Mouse (Mus musculus) ZHBTc4 (cell line): ENCODE data around the gene Ankrd39.
A peak's percentile ranks its signal among the peaks of the same experiment; 100 is the strongest.
"Not testable (repeated sequence)": the region's sequence is repeated elsewhere in the genome, so short reads cannot be mapped to it uniquely, and the experiment has no call there.

Experiments used
- DNase-seq: peaks from one replicate; pipeline ENCODE4 v3.0.0-alpha.2; 2011; ENCODE audit warnings: low read depth, low spot score

The Ankrd39 gene

DNA sequence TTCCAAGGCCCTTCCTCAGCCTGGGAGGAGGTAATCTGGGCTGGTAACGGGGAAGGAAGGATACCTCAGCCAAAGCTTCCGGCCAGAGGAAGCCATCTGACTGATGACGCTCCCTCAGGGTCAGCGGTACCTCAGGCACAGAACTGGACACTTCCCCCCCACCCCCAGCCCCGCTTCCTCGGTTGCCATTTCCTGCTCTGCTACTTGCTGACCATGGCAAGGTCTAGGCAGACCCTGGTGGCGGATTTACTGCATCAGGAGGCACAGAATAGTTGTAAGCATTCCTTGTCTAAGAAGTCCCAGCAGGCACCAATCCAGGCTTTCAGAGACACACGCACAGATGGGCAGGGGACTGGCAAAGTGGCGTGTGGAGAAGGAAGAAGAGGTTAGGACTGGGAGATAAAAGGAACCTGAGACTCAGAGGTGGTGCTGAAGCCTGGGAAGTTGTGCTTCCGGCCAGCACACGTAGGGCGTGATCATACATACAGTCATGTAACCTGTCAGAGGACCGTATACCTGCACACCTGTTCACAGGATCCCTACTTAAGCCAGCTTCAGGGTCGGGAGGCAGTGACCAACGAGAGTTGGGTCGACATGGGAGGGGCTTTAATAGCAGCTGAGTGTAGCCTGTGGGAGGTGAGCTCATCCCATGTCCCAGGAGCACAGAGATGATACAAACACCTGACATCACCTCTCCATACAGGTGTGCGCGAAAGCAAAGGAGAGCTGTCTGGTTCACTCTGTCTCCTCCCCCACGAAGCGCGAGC lies 7.6 kb upstream of the Ankrd39 start:
- no peak for DNase-seq

DNA sequence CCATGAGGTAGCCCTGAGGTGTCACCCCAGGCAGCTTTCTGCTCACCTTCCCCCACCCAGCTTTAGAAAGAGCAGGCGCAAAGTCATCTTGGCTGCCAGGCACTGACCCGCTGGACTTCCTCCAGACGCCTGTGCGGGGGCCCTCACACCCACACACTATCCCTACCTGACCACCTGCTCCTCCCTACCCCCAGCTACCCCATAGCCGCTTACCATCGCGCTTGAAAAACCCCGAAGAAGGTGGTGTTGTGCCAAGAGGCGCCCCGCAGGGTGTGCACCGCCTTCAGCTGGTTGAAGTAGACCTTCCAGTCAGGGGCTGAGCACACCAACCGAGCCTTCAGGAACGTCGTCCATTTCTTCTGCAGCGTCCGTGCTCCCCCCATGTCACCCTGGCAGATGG lies 5.3 kb upstream of the Ankrd39 start:
- no peak for DNase-seq

DNA sequence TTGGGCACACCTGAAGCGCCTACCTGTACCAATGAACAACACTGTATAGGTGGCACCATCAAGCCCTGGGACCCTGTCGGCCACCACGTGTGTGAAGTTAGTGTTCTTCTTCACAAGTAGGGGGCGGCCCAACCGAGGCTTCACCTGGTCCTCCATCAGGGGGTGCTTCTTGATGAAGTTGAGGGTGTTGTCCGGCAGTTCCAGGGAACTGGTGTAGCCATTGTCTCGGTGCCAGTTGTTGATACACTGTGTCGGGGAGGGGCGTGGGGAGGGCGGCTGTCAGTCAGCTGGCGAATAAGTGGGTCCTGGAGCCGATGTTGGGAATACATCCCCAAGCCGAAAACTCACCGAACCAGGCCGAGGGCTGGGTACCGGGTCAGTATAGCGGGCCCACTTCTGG lies 4.7 kb upstream of the Ankrd39 start:
- no peak for DNase-seq

DNA sequence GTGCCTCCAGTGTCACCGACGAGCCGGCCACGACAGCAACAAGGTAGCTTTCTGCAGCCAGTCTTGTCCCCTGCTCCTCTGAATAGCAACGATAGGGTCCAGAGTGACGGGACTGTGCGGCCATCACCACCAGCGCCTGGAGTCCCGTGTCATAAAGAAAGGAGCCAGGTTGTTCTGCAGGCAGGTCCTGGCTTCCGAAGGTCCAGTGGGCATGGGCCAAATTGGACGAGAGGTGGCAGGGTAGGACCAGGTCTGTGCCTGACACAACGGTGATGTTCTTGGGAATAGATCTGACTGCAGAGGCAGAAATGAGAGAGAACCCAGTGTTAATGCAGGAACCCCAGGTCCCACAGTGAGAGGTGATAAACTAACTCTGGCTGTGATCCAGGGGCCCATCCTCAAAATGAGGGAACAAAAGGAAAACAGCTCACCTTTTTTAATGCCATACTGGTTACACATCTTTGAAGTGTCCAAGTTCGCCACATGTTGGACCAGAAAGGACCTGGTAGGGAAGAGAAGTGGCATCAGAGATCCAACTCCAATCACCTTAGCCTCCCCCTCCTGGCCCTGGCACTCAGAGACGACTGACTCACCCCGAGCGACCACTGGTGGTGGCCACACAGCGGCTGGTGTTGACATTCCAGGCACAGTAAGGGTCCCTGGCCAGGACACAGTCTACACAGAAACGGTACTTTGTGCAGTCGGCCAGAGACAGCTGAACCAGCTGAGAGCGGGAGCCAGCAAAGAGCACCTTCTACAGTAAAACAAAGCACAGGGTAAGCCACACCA lies 3.0 kb upstream of the Ankrd39 start:
- DNase-seq, result no peak

DNA sequence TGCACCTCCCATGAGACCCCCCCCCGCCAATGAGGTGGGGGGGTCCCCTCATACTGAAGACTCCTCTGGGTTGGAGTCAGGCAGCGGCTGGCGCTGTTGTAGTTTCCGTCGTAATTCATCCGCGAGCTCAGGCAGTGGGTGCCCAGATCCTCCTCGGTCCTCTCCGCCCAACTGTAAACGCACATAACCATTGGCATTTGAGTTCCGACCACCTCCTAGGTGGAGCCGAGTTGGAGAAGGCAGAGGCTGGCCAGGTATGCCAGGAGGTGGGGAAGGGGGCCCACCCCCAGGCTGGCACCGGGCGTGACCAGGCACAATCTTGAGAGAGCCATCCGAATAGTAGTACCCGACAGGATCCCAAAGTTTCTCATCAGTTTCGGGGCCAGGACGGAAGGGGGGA lies 2.2 kb upstream of the Ankrd39 start:
- DNase-seq, result no peak

DNA sequence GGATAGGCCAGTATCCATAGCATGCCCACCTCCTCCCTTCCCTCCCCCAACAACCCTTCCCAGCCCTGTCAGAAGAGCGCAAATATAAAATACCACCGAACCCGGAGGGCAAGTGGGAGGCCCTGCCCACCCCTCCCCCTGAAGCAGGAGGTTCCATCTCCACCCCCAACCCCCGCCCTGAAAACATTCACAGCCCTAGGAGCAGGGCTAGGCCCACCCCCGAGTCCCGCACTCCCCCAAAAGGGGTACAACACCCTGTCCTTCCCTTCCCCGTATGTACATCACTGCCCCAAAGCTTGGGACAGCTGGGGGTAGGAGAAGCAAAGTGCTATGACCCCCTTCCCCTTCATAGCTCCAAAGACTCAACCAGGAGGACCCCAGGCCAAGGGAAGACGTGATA lies 1.5 kb upstream of the Ankrd39 start:
- no peak for DNase-seq

DNA sequence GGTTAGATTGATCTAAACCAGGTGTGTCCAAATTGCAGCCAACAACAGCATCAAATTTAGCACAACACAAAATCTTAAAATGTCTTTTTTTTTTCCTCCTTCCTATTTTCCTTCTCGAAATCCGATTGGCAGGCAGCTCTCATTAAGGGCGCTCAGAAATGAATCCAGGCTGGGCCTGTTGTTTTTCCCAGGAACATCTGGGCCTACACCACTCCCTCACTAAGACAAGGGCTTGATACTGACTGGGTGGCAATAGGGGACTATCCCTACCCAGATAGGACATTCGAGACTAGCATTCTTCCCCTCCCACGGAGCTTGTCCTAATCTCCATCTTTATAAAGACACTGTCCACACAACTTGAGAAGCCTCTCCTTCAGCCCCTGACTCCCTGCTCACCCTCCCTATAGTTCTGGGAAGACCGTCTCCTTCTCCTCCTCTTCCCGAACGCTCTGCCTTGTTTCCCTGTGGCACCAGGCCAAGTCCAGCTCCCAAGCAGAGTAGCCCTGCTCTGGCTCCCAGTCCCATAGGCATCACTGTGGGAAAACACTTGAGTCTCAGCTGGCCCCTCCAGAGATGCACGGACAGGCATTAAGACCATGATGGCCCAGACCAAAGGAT lies 845 bp upstream of the Ankrd39 start:
- no peak for DNase-seq

DNA sequence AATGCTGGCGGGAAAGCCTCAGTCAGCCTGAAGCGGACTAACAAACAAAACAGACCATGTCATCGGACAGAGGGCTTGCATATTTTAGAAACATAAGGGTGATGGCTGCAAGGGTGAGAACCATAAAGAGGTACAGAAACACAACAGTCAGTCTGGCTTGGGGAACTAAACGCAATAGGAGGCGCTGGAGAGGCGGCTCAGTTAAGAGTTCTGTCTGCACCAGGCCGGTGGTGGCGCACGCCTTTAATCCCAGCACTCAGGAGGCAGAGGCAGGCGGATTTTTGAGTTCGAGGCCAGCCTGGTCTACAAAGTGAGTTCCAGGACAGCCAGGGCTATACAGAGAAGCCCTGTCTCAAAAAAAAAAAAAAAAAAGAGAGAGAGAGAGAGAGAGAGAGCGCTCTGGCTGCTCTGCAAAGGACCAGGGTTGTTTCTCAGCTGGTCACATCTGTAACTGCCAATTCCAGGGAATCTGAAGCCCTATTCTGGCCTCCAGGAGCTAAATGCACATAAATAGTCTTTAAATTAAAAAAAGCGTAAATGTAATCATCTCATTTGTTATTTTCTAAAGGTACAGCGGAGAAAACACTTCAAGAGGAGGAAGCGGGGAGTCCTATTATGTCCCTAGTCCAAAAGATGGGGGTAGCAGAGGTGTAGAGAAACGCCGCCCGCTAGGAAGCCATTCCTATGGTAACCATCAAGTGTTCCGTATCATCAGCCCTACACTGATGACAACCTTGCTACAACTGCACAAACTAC lies 1.2 kb downstream of the Ankrd39 start:
- peak; percentile 68 for DNase-seq

DNA sequence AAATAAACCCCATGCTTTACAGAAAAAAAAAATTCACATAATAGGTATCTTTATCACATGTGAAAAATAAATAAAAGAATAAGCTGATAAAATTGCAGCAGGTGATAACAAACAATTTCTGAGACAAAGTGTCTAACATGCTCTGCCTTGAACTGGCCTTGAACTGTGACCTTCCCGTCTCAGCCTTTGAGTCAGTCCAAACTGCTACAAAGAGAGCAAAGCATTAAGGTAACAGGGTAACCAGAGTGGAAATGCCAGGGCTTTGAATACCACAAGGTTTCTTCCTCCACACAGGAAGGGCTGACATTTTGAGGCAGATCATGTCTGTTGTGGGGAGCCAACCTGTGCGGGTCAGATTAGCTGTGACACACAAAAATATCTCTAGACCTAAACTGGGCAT lies 1.9 kb downstream of the Ankrd39 start:
- DNase-seq, result no peak

DNA sequence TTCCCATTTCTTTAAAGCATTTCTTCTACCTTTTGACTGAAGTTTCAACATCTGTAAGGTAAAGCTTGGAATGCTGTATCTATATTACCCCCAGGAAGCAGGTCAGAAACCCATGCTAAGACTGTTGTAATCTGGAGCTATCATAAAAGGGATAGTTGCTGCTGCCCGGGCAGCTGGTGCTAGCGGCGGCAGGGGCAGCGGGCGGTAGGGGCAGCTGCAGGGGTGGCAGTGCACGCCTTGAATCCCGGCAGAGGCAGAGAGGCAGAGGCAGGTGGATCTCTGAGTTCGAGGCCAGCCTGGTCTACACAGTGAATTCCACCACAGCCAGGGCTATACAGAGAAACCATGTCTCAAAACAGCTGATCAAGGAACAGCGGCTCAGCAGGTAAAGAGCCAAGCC lies 4.3 kb downstream of the Ankrd39 start:
- DNase-seq, result no peak

DNA sequence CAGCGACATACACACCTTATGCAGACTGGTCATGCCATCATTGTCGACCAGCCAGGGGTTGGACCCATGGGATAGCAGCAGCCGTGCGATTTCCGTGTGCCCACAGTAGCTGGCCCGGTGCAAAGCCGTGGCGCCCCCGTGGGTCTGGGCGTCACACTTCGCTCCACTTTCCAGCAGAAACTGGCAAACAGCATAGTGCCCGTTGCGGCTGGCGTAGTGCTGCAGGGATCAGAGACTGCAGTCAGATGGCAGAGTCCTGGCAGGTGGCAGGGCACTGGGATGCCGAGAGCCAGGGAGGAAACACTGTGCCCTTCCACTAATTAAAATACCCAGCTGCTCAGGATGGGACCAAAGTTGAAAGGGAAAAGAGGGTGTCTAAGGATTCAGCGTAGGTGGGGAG lies 5.4 kb downstream of the Ankrd39 start:
- DNase-seq, result no peak

DNA sequence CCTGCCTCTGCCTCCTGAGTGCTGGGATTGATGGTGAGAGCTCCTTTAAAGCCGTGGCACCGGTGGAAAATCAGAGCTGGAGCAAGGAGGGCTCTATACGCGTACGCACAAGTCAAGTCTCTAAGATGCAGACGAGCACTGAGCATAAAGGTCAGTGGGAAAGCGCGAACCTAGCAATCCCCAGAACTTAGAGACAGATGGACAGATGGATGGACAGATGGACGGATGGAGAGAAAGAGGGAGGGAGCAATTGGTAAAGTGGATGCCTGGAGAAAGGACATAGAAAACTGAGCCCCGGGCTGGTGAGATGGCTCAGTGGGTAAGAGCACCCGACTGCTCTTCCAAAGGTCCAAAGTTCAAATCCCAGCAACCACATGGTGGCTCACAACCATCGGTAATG lies 6.4 kb downstream of the Ankrd39 start:
- DNase-seq, result no peak

DNA sequence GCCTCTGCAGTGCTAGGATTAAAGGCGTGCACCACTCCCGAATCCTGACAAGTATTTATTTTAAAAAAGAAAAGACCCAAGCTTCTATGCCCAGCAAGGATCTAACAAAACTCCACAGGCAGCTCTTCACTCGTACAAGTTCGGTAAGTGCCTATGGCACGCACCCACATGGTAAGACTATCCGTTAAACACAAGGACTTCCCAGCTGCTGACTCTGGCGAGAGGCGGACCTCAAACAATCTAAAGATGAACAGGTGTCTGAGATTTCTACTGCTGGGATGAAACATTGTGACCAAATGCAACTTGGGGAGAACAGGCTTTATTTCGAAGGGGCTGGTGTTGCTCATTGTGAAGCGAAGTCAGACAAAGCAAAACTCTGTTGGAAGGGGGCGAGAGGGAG lies 7.1 kb downstream of the Ankrd39 start:
- DNase-seq, result no peak

DNA sequence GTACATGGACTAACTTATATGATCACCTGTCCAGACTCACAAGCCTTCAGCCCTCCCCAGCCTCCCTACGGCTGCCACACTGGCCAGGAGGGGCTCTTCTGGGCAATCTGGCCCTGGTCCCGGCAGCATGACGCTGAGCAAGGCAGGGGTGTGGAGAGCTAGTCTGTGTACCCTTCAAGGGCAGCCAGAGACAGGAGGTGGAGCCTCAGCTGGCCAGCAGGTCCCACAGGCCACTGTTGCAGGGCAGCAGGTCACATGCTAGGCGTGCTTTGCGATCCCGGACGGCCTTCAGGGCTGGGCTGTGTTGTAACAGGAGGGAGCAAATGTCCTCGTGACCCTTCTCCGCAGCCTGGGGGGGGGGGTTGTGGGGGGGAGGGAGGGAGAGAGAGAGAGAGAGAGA lies 8.1 kb downstream of the Ankrd39 start, which contains the start of gene Gm42417:
Gene Gm42417 (minus strand): TSS at position 244 of the 400 bp plus-strand sequence.
- no peak for DNase-seq

DNA sequence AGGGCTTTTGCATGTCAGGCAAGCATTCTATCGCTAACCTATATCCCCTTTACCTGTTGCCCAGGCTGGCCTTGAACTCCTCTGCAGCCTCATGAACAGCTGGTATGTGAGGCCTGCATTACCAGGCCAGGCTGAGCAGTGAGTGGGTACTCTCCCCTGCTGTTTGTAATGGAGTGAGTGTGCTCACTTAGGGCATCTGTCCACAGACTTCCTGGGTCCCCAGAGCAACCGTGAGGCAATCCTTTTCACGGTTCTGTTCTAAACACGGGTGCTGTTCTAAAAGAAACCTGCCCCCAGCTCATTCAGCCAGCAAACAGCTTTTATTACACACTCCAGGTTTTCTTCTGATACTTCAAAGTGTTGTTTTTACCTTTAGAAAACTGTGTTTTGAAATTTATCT lies 8.5 kb downstream of the Ankrd39 start:
- DNase-seq, result no peak

DNA sequence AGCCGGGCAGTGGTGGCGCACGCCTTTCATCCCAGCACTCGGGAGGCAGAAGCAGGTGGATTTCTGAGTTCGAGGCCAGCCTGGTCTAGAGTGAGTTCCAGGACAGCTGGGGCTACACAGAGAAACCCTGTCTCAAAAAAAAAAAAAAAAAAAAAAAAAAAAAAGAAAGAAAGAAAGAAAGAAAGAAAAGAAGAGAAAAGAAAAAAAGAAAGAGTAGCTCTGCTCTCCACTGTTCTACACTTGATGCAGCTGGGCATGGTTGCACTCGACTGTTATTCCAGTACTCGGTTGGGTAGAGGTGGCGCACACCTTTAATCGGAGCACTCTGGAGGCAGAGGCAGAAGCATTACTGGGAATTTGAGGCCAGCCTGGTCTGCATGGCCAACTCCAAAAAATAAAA lies 10.5 kb downstream of the Ankrd39 start, which contains the start of gene Ankrd23:
Gene Ankrd23 (minus strand): TSS at position 101 of the 400 bp plus-strand sequence.
- not testable (repeated sequence) for DNase-seq

DNA sequence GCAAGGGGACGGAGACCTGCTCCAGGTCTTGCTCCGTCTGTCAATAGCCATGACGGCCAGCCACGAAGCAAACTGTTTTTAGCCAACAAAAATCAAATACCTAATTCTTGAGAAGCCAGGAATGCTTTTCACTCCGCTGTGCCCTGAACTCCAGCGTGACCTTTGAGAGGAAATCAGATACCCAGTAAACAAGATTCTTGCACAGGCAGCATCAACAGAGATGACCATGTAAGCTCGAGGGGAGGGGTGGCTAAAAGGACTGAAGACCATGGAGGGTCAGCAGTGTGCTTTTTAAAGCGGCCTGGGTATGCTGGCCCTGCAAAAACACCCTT lies 10.9 kb downstream of the Ankrd39 start:
- DNase-seq, result no peak

DNA sequence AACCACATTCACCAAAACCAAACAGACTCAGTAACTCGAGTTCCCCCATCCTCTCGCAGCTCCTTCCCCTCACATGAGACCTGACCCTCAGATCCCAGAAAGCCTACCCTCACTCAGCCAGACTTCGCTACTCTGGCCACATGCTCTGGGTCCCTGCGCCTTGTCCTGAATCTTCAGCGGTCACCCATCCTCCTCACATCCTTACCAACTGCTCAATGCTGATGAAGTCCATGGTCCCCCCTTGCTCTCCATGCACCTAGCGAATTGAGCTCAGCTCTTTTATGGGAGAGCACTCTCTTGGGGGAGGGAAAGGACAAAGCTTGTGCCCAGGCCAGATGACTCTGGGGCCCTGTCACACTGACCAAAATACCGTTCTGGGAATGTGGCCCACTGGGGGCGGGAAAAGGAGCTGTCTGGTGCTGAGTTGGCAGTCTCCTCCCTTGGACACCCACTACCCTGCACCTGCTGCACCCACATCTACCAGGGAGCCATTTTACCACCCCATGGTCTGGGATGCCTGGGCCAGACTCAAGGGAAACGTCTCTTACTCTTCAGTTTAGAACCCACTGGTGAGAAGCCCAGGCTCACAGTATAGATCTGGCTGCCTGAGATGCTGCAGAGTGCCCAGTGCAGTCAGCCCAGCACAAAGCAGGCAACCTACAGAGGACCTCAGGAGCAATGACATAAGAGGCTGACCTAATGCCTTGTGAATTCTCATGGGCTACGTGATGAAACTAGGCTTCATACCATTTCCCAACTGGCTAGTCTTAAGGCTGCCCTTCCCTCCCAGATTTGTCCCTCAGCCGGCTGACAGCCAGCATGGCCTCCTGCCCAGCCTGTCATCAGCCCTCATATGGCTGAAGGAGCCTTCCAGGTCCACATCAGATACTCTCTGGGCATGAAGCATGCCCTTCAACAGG lies 11.5 kb downstream of the Ankrd39 start:
- no peak for DNase-seq

DNA sequence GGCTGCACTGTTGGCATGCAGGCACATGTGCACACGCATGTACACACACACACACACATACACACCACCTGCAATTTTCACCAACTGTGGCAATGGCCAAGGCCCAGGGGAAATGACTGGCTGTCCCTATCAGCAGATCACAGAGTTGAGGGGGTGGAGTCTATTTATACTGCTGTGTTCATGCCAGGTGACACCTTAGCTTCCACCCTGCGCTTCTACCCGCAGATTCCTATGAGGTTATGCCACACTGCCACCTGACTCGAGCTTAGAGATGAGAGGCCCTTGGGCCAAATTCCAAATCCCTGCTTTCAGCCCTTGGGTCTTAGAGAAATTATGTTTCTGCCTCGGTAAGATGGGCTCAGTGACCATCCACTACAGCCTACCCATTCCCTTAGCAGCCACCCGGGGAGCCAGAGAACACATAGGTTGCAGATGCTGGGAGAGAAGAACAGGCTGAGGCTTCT lies 12.6 kb downstream of the Ankrd39 start:
- no peak for DNase-seq

DNA sequence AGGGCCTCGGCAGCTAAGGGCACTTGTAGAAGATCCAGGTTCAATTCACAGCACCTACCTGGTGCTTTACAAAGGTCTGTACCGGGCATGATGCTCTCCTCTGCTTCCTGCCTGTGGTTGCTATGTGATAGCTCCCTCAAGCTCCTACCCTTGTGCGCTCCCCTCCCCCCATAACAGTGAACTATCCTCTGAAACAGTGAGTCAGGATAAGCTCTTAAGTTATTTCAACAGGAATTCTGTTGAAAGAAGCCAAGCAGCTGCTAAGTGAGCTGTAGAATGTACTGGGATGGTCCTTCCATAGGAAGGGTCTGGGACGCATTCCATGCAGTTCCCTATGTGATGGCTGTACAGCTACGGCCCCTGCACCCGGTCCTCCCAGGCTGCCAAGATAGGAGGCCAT lies 13.7 kb downstream of the Ankrd39 start:
- DNase-seq, result no peak

DNA sequence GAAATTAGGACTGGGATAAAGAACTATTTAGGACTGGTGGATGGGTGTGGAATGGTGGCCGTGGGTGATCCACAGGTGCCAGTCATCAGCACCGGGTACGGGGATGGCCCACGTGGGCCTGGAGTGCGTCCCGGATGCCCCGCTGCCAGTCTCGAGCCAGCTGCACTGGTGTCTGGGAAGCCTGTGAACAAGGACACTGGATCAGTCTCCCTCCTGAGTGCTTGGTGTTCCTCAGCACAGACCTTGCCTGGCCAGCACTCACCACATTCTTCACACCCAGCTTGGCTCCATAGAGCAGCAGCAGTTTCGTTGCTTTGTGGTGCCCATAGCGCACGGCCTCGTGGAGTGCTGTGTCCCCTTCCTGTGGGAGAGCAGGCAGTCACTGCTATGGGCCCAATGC lies 15.8 kb downstream of the Ankrd39 start:
- no peak for DNase-seq
